Mouse (Mus musculus): ENCODE data around the gene Ccdc138.

DNA sequence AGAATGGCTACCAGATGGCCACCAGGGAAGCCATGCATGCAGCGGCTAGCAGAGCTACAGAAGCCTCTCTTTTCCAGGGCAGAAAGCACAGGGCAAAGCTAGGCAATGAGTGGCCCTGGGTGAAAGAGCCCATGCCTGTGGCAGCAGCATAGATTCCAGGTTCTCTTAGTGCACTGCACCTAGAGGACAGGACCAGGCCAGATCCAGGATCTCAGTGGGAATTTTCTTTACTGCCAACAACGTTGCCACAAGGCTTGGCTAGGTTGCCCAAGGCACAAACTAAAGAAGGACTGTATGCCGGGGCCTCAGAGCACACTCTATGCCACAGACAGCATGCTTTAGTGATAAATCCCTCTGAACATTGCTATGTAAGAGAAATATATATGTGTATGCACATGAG, 108.6 kb downstream of the Ccdc138 start:
- TF ChIP-seq CTCF (IDR thresholded peaks at IDR 0.05) (no peak), EP300 (IDR thresholded peaks at IDR 0.05) (no peak)
